Mouse (Mus musculus) cerebellum, postnatal 36 days (tissue): ENCODE results near the gene Eid2.
A peak's percentile ranks its signal among the peaks of the same experiment; 100 is the strongest.

Source experiments
- DNase-seq, 2 experiments: peaks; one replicate each; pipeline ENCODE4 v3.0.0; 2021 to 2022; ENCODE audit warnings: mixed read lengths in 2 of 2

Gene Eid2

GRCm38 (mm10) chr7:28294481-28294880 is 26.8 kb downstream of the Eid2 start:
- DNase-seq: peak; percentile 46 to 62

- DNase-seq: peak; percentile 54 to 65
Measured at GRCm38 (mm10) chr7:28298837-28299625, 31.4 kb downstream of the Eid2 start.

- peak in 1 of 2 experiments; percentile 43 for DNase-seq
Measured at GRCm38 (mm10) chr7:28301616-28302433, 34.1 kb downstream of the Eid2 start, which contains the start of gene Dll3. Gene Dll3 (minus strand): TSS chr7:28302238.

- no peak for DNase-seq
Measured at GRCm38 (mm10) chr7:28305641-28306040, 38.0 kb downstream of the Eid2 start.

GRCm38 (mm10) chr7:28306216-28306615 is 38.5 kb downstream of the Eid2 start:
- DNase-seq: no peak

GRCm38 (mm10) chr7:28309737-28310136 is 42.1 kb downstream of the Eid2 start:
- DNase-seq: no peak

- no peak for DNase-seq
Measured at GRCm38 (mm10) chr7:28311151-28311925, 43.7 kb downstream of the Eid2 start.

GRCm38 (mm10) chr7:28311926-28312543 is 44.4 kb downstream of the Eid2 start, which contains the start of gene Timm50:
Gene Timm50 (minus strand): TSS chr7:28312072.
- peak; percentile 99 for DNase-seq

- no peak for DNase-seq
Measured at GRCm38 (mm10) chr7:28318036-28318435, 50.4 kb downstream of the Eid2 start.

- DNase-seq: no peak
Measured at GRCm38 (mm10) chr7:28318714-28319113, 51.0 kb downstream of the Eid2 start.
